Mouse (Mus musculus) megakaryocyte progenitor cell, adult 5-6 weeks (primary cell): ENCODE results near the gene Gpcpd1. TPM values are rescaled to one million over a fixed set of nuclear protein-coding genes. Genes with fewer than 3 reads are reported as not detected.
A peak's percentile ranks its signal among the peaks of the same experiment; 100 is the strongest.
"Not testable (repeated sequence)": the region's sequence is repeated elsewhere in the genome, so short reads cannot be mapped to it uniquely, and the experiment has no call there.

Source experiments
- ATAC-seq: replicated peaks from 2 replicates; pipeline ENCODE4 v1.8.0; 2016; ENCODE audit warnings: mild to moderate bottlenecking, moderate TSS enrichment, inconsistent platforms; ENCODE audit not compliant: poor library complexity
- total RNA-seq, 2 experiments: library from RNA; stranded (forward) in 1 of 2; stranded (reverse) in 1 of 2; fragments of 157-497, 149-512 nt in 1 of 2; fragments of 200-1000 nt in 1 of 2; gene quantifications; 2 replicates each; pipeline versions ENCODE4 v1.2.3 to v1.2.4; 2015 to 2017

Gpcpd1 gene
- 28.9 and 32.2 TPM in 2 replicates for total RNA-seq (2015)
- total RNA-seq (2017): 17.9 and 23.1 TPM in 2 replicates

DNA sequence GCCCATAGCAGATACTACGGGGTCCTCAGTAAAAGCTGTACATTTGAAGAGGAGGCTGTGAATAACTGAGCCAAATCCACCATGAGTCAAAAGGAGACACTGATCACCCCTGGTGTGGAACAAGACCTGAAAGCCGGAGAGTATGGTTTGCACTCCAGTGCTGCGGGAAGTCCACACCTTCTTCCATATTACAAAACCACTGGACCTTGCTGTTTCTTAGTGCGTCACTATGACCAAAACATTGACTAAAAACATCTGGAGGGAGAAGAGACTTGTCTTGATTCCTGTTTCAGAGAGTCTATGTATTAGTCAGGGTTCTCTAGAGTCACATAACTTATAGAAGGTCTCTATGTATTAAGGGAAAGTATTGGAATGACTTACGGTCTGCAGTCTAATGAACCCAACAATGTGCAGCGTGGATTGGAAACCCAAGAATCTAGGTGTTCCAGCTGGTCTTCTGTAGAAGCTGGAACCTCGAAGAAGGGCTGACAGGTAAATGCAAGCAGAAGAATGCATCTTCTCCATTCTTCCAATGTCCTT, at the start of gene Gpcpd1:
Gpcpd1 (minus strand) TSS at position 490 of the 540 bp plus-strand sequence.
- ATAC-seq: no peak

DNA sequence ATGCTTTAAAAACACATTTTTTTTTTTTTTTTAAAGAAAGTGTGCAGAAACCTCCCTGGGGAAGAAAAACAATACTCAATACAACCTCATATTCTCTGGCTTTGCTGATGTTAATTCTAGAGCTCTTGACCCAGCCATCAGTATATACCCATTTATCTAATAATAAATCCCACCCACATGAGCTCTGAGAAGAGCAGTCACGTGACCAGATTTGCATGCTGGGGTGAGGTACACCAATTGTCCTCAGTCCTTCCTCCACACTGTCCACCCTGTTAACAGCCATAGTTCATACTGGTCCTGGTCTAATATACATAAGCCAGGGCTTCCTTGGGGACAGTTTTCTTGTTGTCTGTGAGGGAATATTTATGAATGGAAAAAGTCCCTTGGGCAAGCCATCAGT, 49.0 kb upstream of the Gpcpd1 start:
- ATAC-seq: no peak

DNA sequence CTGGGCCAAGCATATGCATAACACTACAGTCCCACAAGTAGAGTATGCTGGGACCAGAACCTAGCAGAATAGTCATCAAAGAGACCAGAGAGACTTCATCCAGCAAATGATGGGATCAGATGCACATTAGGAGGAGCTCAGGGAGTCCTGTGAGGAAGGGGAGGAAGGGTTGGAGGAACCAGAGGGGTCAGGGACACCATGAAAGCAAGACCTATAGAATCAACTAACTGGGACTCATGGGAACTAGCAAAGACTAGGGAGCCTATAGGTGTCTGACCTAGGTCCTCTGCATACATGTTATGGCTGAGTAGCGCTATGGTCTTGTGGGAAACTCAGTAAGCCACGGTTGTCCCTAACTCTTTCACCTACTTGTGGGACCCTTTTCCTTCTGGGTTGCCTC, 41.1 kb upstream of the Gpcpd1 start:
- ATAC-seq: no peak

DNA sequence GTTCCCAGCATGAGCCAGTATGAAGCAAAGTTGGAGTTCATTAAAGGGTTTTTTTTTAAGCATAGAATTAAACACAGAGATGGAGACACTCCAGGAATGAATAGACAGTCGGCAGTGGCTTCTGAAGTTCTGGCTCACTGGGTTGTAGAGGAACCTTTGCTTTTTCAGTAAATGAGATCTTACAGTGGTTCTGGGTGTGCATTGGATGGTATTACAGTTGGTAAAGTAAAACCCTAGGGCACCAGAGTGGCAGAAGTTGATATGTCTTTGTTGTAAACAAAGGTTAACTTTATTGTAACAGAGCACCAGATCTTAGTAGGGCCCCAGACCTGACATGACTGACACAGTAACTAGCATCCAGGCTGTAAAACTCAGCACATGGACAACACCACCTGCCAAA, 35.6 kb upstream of the Gpcpd1 start:
- ATAC-seq: no peak

DNA sequence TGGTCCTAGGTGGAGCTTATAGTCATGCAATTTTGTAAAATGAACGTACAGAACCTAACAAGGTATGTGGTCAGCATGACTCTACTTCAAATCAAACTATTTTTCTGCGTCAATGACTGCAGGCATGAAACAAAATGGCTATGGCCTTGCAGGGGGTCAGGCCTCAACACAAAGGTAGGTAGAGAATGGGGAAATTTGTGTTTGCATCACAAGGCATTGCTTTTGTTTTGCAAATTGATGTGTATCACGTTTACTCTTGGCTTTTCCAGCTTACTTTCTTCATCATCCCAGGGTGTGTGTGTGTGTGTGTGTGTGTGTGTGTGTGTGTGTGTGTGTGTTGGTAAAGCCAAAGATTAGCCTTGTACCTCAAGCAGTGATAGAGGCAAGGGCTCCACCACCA, 30.2 kb upstream of the Gpcpd1 start:
- ATAC-seq: no peak

DNA sequence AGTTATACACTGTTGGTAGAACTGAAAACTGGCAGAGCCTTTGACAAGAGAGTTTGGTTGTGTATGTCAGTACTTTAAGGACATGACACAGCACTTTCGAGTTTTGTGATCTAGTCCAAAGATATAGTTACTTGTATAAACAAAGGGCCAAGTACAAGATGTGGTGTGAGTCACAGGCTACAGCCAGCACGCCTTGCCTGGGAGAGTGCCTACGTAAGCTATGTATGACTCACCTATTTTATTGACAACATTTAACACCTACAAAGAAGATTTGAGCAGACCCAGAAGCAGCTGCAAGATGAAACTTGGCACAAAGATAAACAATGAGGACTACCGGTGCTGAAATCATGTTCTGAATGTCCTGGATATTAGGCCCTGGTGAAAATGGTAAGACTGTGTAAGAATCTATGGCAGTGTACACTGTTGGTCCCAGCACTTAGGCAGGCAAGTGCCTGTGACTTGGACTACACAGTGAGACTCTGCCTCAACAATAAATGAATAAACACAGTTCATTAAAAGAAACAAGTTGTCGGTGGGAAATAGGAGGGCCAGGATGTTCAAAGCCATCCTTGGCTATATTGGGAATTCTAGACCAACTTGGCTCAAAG, 26.2 kb upstream of the Gpcpd1 start:
- peak; percentile 89 for ATAC-seq

DNA sequence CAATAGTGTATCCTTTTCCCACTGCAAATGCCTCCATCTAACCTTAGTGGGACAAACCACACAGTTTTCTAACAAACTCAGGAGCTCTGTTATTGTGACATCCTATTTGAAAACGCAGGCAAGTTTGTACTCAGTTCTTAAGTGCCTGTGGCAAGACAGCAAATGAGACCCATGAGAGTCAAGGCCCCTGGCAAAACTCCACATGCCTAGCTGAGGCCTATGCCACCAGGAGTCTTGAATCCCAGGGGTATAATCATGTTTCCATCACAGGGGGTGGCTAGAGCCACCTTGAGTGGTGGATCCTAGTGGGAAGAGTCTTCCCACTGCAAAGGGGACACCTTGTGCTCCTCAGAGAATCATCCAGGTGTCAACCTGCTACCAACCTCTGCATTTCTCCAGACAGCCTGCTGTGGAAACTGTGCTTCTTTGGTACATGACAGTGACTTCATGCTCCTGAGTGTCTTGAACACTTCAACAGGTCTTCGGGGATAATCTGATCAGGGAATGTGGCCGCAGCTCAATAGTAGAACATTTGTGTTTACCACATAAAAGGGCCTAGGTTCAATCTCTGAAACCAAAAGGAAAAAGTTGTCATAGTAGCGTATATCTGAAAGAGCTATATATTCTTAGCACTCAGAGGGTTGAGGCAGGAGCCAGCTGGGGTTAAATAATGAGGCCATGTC, 24.2 kb upstream of the Gpcpd1 start:
- ATAC-seq: no peak

DNA sequence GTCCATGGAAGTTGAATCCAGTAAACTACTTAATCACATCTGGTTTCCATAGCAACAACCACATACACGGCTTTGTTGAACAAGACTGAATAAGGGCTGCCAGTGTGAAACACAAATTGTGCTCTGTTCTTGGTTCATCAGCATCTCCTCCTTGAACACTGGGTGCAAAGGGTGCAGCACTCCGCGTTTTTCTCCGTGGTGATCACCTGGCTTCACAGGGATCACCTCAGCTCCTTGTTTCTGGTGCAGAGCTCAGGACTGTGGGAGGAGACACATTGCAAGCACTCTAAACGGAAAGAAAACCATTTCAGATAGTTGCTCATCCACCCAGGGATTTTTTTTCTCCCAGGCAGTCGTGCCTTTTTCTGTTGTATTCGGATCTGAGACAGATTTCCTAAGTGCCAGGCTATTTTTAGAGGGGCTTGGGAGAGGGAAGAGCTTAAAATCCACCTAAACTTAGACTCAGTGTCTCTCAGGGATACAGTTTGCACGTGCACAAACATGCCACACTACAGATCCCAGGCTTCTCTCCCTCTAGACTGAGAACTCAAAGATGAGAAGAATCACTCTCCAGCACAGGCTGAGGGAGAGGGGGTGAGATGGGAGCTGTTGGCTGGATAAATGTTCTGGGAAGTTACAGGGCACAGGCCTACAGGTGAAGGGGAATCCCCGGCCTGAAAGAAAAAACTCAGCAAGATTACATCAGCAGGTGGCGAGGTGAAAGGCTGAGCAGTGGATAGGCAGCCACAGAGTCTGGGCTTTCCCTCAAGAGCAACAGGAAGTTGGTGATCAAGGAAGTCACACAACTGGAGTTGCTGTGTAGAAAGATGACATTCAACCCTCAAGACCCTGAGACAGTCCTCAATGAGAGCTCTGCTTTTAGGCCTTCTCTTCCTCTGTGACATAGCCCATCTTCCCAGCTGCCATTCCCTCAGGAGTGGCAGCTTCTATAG, 19.9 kb upstream of the Gpcpd1 start:
- ATAC-seq: peak; percentile 74

DNA sequence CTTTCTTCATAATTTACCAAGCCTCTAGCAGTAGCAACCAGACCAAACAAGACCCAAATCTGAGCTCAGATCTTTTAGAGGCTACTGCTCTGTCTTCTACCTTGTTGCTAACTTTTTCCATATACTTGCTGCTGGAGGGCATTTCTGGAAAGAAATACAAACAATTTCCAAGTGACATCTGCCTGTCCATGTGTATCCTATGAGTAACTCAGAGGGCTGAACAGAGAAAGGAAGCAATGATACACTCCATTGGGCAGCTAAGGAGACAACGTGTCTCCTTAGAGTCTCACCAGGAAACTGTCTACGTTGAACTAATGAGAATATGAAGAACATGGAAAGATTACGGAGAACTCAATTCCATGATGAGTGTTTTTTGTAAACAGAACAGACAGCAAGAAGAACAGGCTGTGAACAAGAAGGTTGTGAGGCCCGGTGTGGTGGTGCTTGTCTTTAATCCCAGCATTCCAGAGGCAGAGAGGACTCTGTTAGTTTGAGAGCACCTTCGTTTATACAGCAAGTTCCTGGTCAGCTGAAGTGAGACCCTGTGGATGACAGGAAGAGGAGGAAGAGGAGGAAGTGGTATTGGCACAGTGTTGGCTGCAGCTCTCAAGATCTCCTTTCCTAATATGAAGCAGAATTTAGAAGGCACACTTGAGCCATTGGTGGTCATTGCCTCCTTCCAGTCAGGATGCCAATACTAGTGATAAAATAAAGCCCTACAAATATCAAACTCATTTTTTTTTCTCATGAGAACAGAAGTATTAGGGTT, 18.4 kb upstream of the Gpcpd1 start:
- peak; percentile 52 for ATAC-seq

DNA sequence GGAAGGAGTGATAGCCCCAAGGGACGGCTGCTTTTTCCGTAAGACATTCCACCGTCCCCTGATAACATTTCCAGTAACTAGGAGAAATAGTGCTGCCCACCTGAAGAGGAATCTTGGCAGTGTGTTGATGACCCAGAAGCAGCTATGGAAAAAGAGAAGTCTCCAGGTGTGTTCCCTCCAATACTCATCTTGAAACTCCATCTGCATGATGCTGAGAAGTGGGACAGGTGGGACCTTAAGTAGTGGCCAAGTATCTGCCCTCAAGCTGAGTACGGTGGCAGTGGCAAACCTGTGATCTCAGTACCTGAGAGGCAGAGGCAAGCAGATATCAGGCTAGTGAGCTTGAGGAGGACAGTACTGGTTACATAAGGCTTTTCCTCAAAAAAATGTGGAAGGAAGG, 17.4 kb upstream of the Gpcpd1 start:
- ATAC-seq: no peak

DNA sequence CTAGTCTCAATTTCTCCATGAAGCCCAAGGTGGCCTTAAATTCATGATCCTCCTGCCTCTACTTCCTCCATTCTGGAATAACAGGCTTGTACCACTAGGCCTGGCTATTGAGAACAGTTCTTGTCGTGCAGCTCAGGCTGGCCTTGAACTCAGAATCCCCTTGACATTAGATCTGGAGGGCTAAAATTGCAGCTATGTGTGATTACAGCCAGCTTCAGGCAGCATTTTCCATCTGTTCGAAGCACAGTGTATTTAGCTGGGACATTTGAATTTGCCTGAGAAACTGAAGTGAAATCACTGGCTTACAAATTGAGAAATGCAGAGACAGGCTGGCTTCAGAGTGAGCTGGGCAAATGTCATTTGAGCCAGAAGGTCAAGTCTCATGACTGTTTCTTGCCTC, 16.2 kb upstream of the Gpcpd1 start:
- no peak for ATAC-seq

DNA sequence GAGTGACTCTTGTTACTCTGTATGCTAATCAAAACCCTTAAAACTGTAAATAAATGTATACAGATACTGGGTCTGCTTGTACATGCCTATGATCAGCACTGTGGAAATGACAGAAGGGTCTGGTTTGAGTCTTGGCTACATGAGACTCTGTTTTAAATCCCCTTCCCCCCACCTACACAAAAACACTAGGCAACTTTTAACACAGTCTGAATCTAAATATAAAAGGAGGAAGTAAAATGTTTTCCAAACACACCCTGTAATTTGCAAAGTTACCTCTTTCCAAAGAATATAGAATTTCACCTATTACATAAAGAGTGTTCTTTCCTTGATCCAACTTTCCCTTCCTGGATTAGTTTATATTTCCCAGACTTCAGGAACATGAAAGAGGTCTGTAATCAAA, 14.2 kb upstream of the Gpcpd1 start:
- ATAC-seq: no peak

DNA sequence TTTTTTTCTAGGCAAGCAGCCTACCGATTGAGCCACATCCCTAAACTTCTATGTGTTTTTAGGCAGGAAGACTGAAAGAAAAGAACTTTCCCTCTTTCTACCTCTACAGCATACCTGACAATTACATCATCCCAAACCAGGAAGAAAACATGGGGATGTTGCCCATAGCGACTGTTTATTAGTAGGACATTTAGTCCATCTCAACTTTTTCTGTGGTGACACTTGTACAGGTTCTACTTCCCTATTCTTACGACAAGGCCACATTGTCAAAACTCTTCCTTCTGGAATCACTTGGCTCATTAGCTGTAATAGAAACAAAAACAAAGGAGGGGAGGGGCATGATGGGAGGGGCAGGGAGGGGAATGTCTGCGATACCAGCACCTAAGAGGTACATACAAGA, 12.6 kb upstream of the Gpcpd1 start:
- ATAC-seq: peak; percentile 10; the same call in 1 of the 2 replicates

DNA sequence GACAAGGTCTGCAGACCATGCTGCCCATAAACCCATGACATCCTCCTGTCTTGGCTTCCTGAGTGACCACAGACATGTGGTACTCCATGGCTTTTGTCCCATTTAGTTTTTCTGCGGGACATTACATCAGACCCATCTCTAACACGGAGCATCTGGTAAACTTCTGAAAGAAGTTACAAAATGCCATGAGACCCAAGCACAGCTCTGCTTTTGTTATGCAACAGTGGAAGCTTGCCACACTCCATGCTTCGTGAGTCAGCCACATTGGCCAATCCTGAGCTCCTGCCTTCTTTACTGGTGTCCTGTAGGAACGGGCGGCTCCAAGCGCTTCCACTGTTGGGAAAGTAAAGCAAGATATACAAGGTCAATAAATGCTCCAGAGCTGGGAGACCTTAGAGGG, 11.6 kb upstream of the Gpcpd1 start:
- ATAC-seq: peak; percentile 73

DNA sequence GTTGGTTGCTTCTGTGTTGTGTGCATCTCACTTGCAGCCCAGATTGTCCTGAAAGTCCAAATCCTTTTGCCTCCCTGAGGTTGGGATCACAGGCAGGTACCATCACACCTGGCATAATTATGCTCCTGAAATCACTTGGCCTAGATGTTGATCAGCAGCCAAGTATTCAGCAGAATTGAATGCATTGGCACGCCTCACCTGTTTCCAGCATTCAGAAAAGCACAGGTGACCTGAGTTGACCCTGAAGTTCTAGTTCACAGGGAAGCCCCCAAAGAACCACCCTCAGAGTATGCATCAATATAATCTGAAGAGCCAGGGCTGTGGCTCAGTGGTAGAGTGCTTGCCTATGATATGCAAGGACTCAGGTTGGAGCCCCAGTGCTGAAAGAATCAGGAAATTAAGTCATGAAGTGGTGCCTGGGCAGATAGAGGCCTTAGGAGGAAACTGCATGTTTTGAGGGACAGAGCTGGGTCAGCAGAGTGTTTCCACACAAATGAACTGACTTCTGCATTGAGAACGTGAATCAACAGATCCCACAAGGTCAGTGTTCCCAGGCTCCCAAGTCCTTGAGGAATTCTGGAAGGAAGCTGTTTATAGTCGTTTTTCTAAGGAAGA, 10.4 kb upstream of the Gpcpd1 start:
- peak; percentile 24; the same call in 1 of the 2 replicates for ATAC-seq

DNA sequence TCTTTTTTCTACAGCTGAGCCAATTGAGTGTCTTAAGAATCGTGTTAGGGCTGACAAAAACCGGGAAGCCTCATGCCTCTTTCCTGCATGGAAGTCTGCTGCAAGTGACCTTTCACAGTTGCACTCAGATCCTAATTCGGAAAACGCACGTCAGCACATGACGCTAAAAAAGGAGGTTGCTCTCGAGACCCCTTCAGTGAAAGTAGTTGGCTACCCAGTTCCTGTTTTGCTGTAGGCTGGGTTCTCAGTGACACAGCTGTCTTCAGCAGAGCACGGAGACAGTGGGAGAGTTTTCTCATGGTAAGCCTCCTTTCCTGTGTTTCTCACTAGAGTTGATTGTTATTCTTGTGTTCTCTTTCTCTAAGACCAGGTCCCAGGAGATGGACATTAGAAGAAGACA, 9.7 kb upstream of the Gpcpd1 start:
- ATAC-seq: peak; percentile 54

DNA sequence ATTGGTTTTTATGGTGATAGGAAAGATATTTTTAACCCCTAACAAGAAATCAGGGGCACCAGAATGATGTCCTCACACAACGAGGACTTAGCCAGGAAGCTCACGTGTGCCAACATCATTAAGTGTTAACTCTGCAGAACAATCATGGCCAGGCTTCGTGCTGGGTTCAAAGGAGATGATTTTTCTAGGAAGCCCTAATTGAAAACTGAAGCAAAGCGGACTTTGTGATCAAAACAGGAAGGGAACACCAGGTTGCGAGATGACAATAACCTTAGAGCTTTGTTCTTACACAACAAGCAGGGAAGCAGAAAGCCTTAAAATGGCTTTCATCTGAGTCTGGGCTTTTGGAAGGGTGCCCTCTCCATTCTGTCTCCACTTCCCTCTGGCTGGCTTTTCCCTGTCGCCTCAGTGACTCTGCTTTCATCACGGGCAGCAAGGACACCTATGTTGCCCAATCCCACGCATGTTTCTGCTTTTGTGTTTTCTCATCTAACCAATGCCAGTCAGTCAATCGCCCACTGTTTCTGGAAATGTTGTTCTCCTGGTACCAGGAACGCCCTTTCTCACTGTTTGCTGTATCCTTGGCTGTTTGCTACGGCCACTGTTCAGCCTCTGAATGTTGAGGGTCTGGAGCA, 8.2 kb upstream of the Gpcpd1 start:
- peak; percentile 44 for ATAC-seq

DNA sequence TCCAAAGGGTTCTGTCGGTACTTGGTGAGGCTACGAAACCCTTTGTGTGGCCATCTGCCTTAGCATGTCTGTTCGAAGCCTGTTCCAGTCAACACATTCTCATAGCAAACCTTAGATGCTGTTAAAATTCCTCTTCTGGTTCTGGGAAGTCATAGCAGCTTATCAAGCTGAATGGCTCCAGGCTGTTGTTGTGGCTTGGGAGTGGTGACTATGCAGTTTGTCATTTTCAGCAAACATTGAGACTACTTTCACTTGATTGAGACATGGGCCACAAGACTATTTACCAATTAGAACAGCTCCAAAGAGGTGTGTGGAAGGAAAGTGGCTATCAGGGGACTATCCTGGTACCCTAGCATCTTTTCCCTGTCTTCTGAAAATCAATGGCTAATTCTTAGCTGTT, 4.6 kb upstream of the Gpcpd1 start:
- ATAC-seq: peak; percentile 32

DNA sequence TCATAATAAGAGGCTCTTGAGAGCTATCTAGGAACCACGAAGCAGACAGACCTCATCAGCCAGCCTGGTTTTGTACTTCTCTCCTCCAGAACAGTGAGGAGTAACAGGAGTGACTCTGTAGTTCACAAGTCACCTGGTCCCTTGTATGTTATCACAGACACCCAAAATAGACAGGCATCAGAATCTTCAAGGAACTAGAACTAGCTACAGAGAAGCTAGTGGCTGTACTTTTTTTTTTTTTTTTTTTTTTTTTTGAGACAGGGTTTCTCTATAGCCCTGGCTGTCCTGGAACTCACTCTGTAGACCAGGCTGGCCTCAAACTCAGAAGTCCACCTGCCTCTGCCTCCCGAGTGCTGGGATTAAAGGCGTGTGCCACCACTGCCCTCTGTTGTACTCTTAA, 4.0 kb upstream of the Gpcpd1 start:
- ATAC-seq: not testable (repeated sequence)
